Mouse (Mus musculus) spleen, postnatal 36 days (tissue): ENCODE measurements at regions not wholly inside any gene's neighbourhood (a gene's known extent, or its start where the extent isn't known, plus 50 kb on each side); places are given as distances from the start of the nearest gene placed in this dataset.
"Not testable (repeated sequence)": the region's sequence is repeated elsewhere in the genome, so short reads cannot be mapped to it uniquely, and the experiment has no call there.

Experiments
- DNase-seq, 2 experiments: peaks; one replicate each; pipeline ENCODE4 v3.0.0; 2022; ENCODE audit warnings: low spot score in 2 of 2, mixed read lengths in 1 of 2

DNA sequence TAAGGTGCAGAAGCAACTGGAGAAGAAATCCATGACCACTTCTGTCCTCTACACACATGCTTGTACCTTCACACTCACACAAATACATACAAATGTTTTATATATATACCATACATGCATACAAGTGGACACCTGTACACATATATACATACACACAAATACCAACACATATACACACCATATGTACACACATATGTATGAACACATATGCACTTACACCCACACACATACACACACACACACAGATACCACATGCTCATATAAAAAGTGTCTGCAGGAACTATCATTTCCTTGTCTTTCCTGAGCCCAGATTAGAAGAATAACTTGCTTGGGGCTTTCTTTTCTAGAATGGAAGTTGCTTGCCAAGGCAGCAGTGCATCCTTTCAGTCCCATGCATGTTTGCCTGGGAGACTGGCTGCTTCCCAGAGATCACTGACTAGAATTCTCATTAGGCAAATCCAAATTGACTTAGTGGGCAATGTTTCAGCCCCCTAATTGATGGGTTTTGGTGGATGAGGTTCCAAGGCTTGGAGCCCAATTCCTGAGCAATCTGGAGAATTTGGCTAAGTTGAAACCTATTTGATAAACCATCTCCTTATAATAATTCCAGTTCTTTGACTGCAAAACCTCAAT lies 169.2 kb upstream of the Hddc2 start:
- no peak for DNase-seq

DNA sequence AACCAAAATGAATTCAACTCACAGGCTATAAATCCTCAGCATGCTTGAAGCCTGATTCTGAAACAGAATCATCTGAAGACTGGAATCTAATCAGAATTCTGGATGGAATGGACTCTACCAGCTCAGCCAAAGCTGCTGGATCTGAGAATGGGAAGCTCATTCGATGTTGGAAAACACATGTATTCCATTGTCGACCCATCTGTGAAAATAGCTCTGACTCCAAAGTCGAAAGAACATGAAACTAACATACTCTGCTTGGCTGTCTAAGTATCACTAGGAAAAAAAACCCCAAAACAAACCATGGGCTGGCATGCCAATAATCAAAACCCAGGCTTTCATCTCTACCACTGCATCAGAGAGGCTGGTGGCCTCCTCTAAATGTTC lies 168.7 kb upstream of the Hddc2 start:
- DNase-seq: no peak

- peak; percentile 1 to 3 for DNase-seq
Observed at GRCm38 (mm10) chr10:31173169-31173686, 140.0 kb upstream of the Hddc2 start.

DNA sequence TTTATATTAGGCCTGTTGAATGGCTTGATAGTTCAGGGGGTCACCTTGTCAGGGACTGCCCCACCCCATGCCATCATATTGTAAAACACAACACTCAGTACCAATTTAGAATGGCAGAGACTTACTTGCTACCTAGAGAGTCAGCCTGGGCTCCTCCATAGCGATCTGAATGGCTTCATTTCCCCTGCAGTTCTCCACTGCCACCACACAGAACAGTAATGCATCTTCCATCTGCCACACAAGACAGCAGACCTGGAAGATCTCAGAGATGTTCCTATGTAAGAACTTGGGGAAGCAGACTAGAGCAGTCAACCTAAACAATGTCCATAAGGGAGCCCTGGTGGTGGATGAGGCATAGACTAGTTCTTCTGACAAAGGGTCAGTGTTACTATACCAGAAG lies 123.6 kb upstream of the Hddc2 start:
- DNase-seq: no peak

DNA sequence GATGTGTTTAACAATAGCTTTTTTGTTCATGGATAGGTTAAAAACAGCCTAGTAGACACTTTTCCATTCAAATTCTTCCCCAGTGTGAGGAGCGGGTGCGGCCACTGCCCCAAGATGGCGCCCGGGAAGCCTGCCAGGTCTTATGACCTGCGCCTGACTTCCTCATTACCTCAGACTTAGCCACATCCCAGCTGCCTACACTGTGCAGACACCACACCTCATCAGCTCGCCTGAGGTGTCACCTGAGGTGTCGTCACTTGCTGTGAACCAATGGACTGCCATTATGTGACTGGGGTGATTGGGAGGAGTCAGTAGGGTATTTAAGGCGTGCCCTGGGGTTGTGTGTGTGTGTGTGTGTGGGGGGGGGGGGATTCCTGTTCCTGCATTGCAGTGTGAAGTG lies 101.0 kb upstream of the Hddc2 start:
- not testable (repeated sequence) for DNase-seq

DNA sequence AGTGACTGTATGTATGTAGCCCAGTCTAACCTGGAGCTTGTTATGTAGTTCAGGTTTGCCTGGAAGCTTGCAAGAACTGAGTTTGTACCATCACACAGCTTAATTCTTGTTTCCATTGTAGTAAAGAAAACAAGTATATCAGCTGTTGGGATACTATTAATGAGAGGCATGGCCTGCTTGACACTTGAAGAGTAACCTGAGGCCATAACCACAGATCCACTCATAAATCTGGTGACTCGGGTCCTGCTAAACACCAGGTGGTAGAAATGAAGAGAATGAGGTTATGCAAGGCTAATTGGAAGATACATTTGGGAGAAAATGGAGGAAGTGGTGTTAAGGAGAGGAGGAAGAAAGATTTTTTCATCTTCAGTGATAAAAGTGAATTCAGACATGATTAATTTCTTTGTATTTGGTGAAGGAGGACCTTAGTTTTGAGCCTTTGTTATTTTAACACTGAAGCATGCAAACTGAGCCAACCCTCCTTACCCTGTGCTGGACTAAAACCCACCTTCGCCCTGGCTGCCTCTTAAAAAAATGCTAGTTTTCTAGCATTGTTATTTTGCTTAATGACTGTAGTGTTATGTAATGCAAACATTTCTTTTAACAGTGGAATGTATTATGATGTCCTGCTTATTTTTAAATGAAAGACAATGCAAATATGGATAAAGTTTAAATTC lies 100.3 kb upstream of the Hddc2 start:
- DNase-seq: no peak

- no peak for DNase-seq
Observed at GRCm38 (mm10) chr10:31221902-31222301, 91.3 kb upstream of the Hddc2 start.

DNA sequence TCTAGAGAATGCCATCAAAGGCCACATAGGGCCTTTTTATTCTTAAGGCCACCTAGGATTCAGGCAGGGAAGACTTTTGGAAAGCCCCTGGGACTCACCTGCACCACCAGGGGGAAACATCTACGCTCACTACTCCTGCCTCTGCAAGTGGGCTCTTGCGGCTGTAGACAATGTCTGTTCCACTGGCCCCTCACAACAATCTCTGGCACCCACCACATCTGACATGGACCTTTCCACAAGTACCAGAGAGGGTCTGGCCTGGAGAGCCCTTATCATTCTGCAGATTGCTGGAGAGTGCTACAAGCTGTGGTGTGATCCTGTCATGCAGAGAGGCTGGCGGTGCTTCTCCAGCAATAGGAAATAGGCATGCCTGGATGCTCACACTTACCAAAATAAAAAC lies 84.1 kb upstream of the Hddc2 start:
- no peak for DNase-seq

- no peak for DNase-seq
Observed at GRCm38 (mm10) chr10:31242442-31242966, 70.7 kb upstream of the Hddc2 start.

DNA sequence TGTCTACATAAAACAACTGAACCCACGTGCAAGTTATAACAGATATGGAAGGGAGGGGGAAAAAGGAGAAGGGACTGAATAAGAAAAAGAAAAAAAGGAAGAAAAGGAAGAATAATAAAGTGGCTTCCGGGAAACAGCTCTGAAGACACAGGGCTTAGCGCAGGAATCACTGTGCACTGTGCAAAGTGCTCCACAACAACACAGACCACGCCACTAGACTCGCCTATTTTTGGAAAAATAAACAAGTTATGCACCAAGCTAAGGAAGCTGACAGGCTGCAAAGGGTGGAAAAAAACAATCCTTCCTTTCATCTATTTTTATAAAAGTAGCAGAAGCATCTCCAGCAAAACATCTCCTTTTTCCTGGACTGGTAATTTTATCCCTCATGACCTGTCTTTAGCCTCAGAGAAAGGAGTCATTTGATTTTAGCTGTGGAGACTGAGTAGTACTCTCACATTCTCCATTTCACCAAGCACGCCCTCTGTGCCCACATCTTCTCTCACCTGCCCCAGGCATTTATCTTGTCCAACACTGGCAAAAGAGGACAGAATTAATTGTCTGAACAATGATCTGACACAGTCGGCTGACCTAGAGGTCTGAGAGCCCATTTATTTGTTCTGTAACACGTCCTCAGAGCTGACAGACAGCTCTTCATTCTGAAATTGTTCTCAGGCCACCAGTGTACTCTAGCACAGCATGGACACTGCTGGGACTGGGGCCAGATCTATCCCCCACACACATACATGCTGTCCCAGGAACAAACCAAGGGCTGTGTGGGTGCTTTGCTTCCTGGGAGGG lies 60.4 kb upstream of the Hddc2 start:
- DNase-seq: no peak

GRCm38 (mm10) chr10:31256934-31257333 lies 56.2 kb upstream of the Hddc2 start:
- DNase-seq: no peak

DNA sequence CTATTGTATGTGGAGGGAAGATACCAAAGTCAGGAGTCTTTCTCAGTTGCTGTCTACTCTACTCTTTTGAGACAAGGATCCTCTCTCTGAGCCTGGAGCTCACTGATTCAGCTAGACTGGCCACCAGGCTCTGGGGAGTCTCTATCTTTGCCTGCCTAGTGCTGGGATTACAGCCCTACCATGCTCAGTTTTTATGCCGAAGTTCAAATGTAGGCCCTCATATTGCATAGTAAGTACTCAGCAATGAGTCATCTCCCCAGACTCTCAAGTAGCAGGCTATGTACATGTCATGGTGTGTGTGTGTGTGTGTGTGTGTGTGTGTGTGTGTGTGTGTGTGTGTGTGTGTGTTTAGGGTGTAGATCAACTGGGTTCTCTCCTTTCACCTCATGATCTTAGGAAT lies 55.6 kb upstream of the Hddc2 start:
- DNase-seq: no peak

- DNase-seq: no peak
Observed at GRCm38 (mm10) chr10:31260914-31261313, 52.3 kb upstream of the Hddc2 start.
